In genomic region chr1:181422796-181423195, GRCm38 (mm10) we compare ENCODE assay signal across 26 mouse cellular contexts.
DNase-seq lines count a peak whose midpoint lies in the region; ATAC-seq and TF ChIP-seq lines count a peak whose summit lies in the region.
"Had no signal": no experiment of that assay in that cellular context is flagged by ENCODE, and none has a peak within 500 bp of the region (broad histone marks: within the 10 kb centered on the region; RNA-seq: fewer than 3 reads in every experiment).

No protein-coding gene starts in this region.

- H3K27ac ChIP-seq in forebrain, embryonic 14.5 days (ENCODE audit: low read depth, low read length) = no peak overlapping the region
- no peak overlapping the region for H3K27ac ChIP-seq in forebrain, postnatal 0 days (ENCODE audit: low read depth, low read length)
- H3K27ac ChIP-seq in lung, embryonic 14.5 days (ENCODE audit: low read depth) = no peak overlapping the region
- no peak overlapping the region for H3K27ac ChIP-seq in lung, postnatal 0 days (ENCODE audit: low read length)
- H3K27ac ChIP-seq in heart, embryonic 11.5 days (ENCODE audit: low read depth, low read length) = no peak overlapping the region
- H3K27ac ChIP-seq: embryonic facial prominence, embryonic 15.5 days; kidney, embryonic 15.5 days; limb, embryonic 13.5 days; liver, embryonic 12.5 days; neural tube, embryonic 12.5 days; stomach, embryonic 15.5 days had no signal

- H3K4me2 ChIP-seq in forebrain, embryonic 14.5 days (ENCODE audit: low read length) = no peak overlapping the region
- H3K4me2 ChIP-seq in forebrain, postnatal 0 days (ENCODE audit: low read depth) = no peak overlapping the region
- H3K4me2 ChIP-seq in lung, embryonic 14.5 days = no peak overlapping the region
- no peak overlapping the region for H3K4me2 ChIP-seq in lung, postnatal 0 days (replicated peaks; ENCODE audit: low read depth, low read length)
- no peak overlapping the region for H3K4me2 ChIP-seq in heart, embryonic 11.5 days
- H3K4me2 ChIP-seq: embryonic facial prominence, embryonic 15.5 days; kidney, embryonic 15.5 days; limb, embryonic 13.5 days; liver, embryonic 12.5 days; neural tube, embryonic 12.5 days; stomach, embryonic 15.5 days had no signal

- WGBS in forebrain, embryonic 14.5 days = 49% methylated on average over 6 of the region's 6 CpGs
- 46% methylated on average over 6 of the region's 6 CpGs for WGBS in forebrain, postnatal 0 days
- 34% methylated on average over 6 of the region's 6 CpGs for WGBS in lung, embryonic 14.5 days
- 51% methylated on average over 6 of the region's 6 CpGs for WGBS in lung, postnatal 0 days
- 59% methylated on average over 6 of the region's 6 CpGs for WGBS in heart, embryonic 11.5 days (ENCODE audit: insufficient replicate concordance)

- no peak overlapping the region for H3K9ac ChIP-seq in forebrain, embryonic 14.5 days (ENCODE audit: low read length)
- no peak overlapping the region for H3K9ac ChIP-seq in forebrain, postnatal 0 days
- H3K9ac ChIP-seq in lung, embryonic 14.5 days = no peak overlapping the region
- H3K9ac ChIP-seq in lung, postnatal 0 days (replicated peaks; ENCODE audit: low read depth) = no peak overlapping the region
- H3K9ac ChIP-seq in heart, embryonic 11.5 days (ENCODE audit: low read depth, low read length) = no peak overlapping the region
- H3K9ac ChIP-seq: embryonic facial prominence, embryonic 15.5 days; kidney, embryonic 15.5 days; limb, embryonic 13.5 days; liver, embryonic 12.5 days; neural tube, embryonic 12.5 days; stomach, embryonic 15.5 days had no signal

- H3K27me3 ChIP-seq in forebrain, embryonic 14.5 days (replicated peaks; ENCODE audit: control insufficient read depth, insufficient read depth, low read length) = no peaks in the 10 kb centered on the region
- no peaks in the 10 kb centered on the region for H3K27me3 ChIP-seq in forebrain, postnatal 0 days (ENCODE audit: insufficient read depth, low read length)
- H3K27me3 ChIP-seq in lung, embryonic 14.5 days (ENCODE audit: insufficient read depth, low read length) = no peaks in the 10 kb centered on the region
- no peaks in the 10 kb centered on the region for H3K27me3 ChIP-seq in lung, postnatal 0 days (replicated peaks; ENCODE audit: insufficient read depth, low read length)
- H3K27me3 ChIP-seq in heart, embryonic 11.5 days (ENCODE audit: control insufficient read depth, insufficient read depth, low read length) = no peaks in the 10 kb centered on the region
- H3K27me3 ChIP-seq: embryonic facial prominence, embryonic 15.5 days; kidney, embryonic 15.5 days; neural tube, embryonic 12.5 days; Patski had no signal

- peak; percentile 60 for DNase-seq in forebrain, embryonic 14.5 days (ENCODE audit: low spot score)
- no peak for DNase-seq in forebrain, postnatal 0 days
- DNase-seq in lung, embryonic 14.5 days = peak; percentile 51
- no peak for DNase-seq in lung, postnatal 0 days (ENCODE audit: low spot score)
- DNase-seq in retina, postnatal 1 day = peak; percentile 30
- DNase-seq in retina, embryonic 14.5 days (ENCODE audit: low spot score) = no peak
- DNase-seq: adrenal gland, adult 2 months; cerebellum, adult 2 months; cerebellum, postnatal 36 days; embryo, embryonic 11 days; gastrocnemius, postnatal 25 days; heart, adult 18-20 months; kidney, adult 11 months; kidney, postnatal 36 days; layer of hippocampus, postnatal 36 days; lung, adult 18-20 months; thymus, postnatal 4 days had no signal

- no peaks in the 10 kb centered on the region for H3K36me3 ChIP-seq in forebrain, embryonic 14.5 days (ENCODE audit: control insufficient read depth, insufficient read depth, low read length)
- H3K36me3 ChIP-seq in forebrain, postnatal 0 days (ENCODE audit: insufficient read depth) = no peaks in the 10 kb centered on the region
- no peaks in the 10 kb centered on the region for H3K36me3 ChIP-seq in lung, embryonic 14.5 days (ENCODE audit: insufficient read depth)
- no peaks in the 10 kb centered on the region for H3K36me3 ChIP-seq in lung, postnatal 0 days (ENCODE audit: insufficient read depth, low read length)
- H3K36me3 ChIP-seq in heart, embryonic 11.5 days (ENCODE audit: control insufficient read depth, insufficient read depth, low read length) = no peaks in the 10 kb centered on the region
- H3K36me3 ChIP-seq: embryonic facial prominence, embryonic 15.5 days; kidney, embryonic 15.5 days; limb, embryonic 13.5 days; liver, embryonic 12.5 days; neural tube, embryonic 12.5 days; stomach, embryonic 15.5 days had no signal

- no peak for TF ChIP-seq EP300 in lung, postnatal 0 days (IDR thresholded peaks at IDR 0.05)

- TF ChIP-seq CTCF in forebrain, postnatal 0 days (IDR thresholded peaks at IDR 0.05; ENCODE audit: low read depth) = no peak
- no peak for TF ChIP-seq CTCF in lung, embryonic 14.5 days (IDR thresholded peaks at IDR 0.05; ENCODE audit: low read depth)
- no peak for TF ChIP-seq CTCF in lung, postnatal 0 days (IDR thresholded peaks at IDR 0.05)

- ATAC-seq in forebrain, embryonic 14.5 days = no peak
- no peak for ATAC-seq in forebrain, postnatal 0 days
- ATAC-seq in lung, embryonic 14.5 days (ENCODE audit: insufficient read depth) = no peak
- ATAC-seq in lung, postnatal 0 days = no peak
- ATAC-seq in heart, embryonic 11.5 days (replicated peaks; ENCODE audit: insufficient number of reproducible peaks, low FRiP score, low TSS enrichment) = no peak
- ATAC-seq: CD4-positive, CD25-positive, alpha-beta regulatory T cell, adult 4 months; liver, embryonic 12.5 days; Patski had no signal

- H3K4me3 ChIP-seq in forebrain, embryonic 14.5 days (ENCODE audit: low read depth, low read length) = no peak overlapping the region
- no peak overlapping the region for H3K4me3 ChIP-seq in forebrain, postnatal 0 days (ENCODE audit: low read depth, low read length)
- no peak overlapping the region for H3K4me3 ChIP-seq in lung, embryonic 14.5 days (ENCODE audit: low read depth, low read length)
- H3K4me3 ChIP-seq in lung, postnatal 0 days (ENCODE audit: low read depth, low read length) = no peak overlapping the region
- no peak overlapping the region for H3K4me3 ChIP-seq in heart, embryonic 11.5 days (ENCODE audit: low read depth, low read length)
- H3K4me3 ChIP-seq: embryonic facial prominence, embryonic 15.5 days; kidney, embryonic 15.5 days; limb, embryonic 13.5 days; liver, embryonic 12.5 days; neural tube, embryonic 12.5 days; stomach, embryonic 15.5 days had no signal

- H3K9me3 ChIP-seq in forebrain, embryonic 14.5 days (replicated peaks; ENCODE audit: control insufficient read depth, low read length) = no peaks in the 10 kb centered on the region
- H3K9me3 ChIP-seq in forebrain, postnatal 0 days (ENCODE audit: low read length) = no peaks in the 10 kb centered on the region
- H3K9me3 ChIP-seq in lung, embryonic 14.5 days (ENCODE audit: low read depth, low read length) = no peaks in the 10 kb centered on the region
- no peaks in the 10 kb centered on the region for H3K9me3 ChIP-seq in lung, postnatal 0 days (ENCODE audit: low read length)
- H3K9me3 ChIP-seq in heart, embryonic 11.5 days (replicated peaks; ENCODE audit: control insufficient read depth, low read length) = no peaks in the 10 kb centered on the region
- H3K9me3 ChIP-seq: embryonic facial prominence, embryonic 15.5 days; kidney, embryonic 15.5 days; limb, embryonic 13.5 days; liver, embryonic 12.5 days; neural tube, embryonic 12.5 days; stomach, embryonic 15.5 days had no signal

- H3K4me1 ChIP-seq in forebrain, embryonic 14.5 days (ENCODE audit: control insufficient read depth, insufficient read depth, low read length) = peaks cover 23% of the 10 kb centered on the region
- H3K4me1 ChIP-seq in forebrain, postnatal 0 days (ENCODE audit: insufficient read depth) = 0 out of 2 replicates have a peak, but pooled peaks cover 8% of the 10 kb centered on the region
- H3K4me1 ChIP-seq in lung, embryonic 14.5 days (ENCODE audit: insufficient read depth) = no peaks in the 10 kb centered on the region; the same call in 1 of the 2 replicates
- peaks cover 5% of the 10 kb centered on the region for H3K4me1 ChIP-seq in lung, postnatal 0 days (ENCODE audit: insufficient read depth, low read depth, low read length)
- peaks cover 3% of the 10 kb centered on the region; the same call in 1 of the 2 replicates for H3K4me1 ChIP-seq in heart, embryonic 11.5 days (ENCODE audit: control insufficient read depth, insufficient read depth, low read length)
- H3K4me1 ChIP-seq: liver, embryonic 12.5 days had no signal

Comparison
In these comparisons a context has a peak if more than half of its experiments do, and no peak if none do; other contexts are left out.
1. DNase-seq: peak in forebrain, embryonic 14.5 days (single experiment), lung, embryonic 14.5 days (single experiment) and retina, postnatal 1 day (single experiment); none in forebrain, postnatal 0 days (single experiment), lung, postnatal 0 days (single experiment) and retina, embryonic 14.5 days (single experiment).